Mouse (Mus musculus): ENCODE measurements at regions not wholly inside any gene's neighbourhood (a gene's known extent, or its start where the extent isn't known, plus 50 kb on each side); places are given as distances from the start of the nearest gene placed in this dataset.

DNA sequence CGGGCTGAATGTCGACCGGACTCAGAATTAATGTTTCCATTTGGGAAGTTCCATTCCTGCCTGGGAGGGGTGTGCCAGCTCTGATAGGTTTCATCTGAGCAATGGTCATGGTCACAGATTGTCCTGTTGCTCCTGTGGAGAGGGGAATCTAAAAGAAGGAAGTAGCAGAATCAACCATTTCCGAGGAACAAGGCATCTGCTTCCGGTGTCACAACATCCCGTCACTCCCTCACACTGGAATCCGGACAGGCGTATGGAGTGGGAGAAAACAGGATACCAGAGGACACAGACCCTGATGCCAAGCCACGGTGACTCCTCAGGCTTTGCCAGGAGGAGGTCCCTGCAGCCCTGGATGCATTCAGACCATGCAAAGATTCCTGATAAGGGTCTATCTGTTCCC is 168.0 kb downstream of the Maf start:
- H3K4me1 ChIP-seq (replicated peaks; ENCODE audit: low read depth, low read length): no peaks in the 10 kb centered on the region; the same call in 1 of the 2 replicates
- no peak for TF ChIP-seq NANOG (IDR thresholded peaks at IDR 0.05; ENCODE audit: borderline replicate concordance, low read length)
- TF ChIP-seq CTCF (conservative IDR thresholded peaks at IDR 0.05; ENCODE audit: low read length): no peak
- TF ChIP-seq POU5F1 (IDR thresholded peaks at IDR 0.05; ENCODE audit: borderline replicate concordance, low read length): no peak
- H3K27me3 ChIP-seq (ENCODE audit: insufficient read depth, low read length): 0 out of 2 replicates have a peak, but pooled peaks cover 4% of the 10 kb centered on the region
- no peaks in the 10 kb centered on the region for H3K9me3 ChIP-seq (ENCODE audit: low read length)
- H3K36me3 ChIP-seq (ENCODE audit: insufficient read depth, low read length): no peaks in the 10 kb centered on the region
- H3K4me3 ChIP-seq (replicated peaks; ENCODE audit: low read length): no peak overlapping the region

DNA sequence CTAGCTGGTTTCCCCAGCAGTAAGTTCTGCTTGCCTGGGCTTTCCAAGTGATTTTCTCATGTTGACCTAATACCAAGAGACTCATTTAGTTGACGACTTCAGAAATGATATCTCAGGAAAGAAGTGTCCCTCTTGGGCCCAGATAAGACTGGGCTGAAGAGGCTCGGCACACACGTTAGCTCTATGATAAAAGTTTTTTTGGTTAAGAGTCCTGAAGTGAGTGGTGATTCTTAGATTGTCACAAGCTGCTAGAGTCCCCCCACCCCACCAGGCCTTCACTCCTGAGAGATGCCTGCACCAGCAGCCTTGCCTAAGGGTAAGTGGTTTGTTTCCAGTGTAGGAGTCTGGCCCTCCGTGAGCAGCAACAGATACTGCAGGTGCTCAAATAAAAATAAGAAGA is 169.4 kb downstream of the Maf start:
- TF ChIP-seq POU5F1 (IDR thresholded peaks at IDR 0.05; ENCODE audit: borderline replicate concordance, low read length) (no peak), NANOG (IDR thresholded peaks at IDR 0.05; ENCODE audit: borderline replicate concordance, low read length) (no peak), CTCF (conservative IDR thresholded peaks at IDR 0.05; ENCODE audit: low read length) (no peak)
- Histone ChIP-seq H3K9me3 (ENCODE audit: low read length) (no peaks in the 10 kb centered on the region), H3K27me3 (ENCODE audit: insufficient read depth, low read length) (0 out of 2 replicates have a peak, but pooled peaks cover 4% of the 10 kb centered on the region), H3K4me3 (replicated peaks; ENCODE audit: low read length) (no peak overlapping the region), H3K36me3 (ENCODE audit: insufficient read depth, low read length) (no peaks in the 10 kb centered on the region), H3K4me1 (replicated peaks; ENCODE audit: low read depth, low read length) (no peaks in the 10 kb centered on the region; the same call in 1 of the 2 replicates)

DNA sequence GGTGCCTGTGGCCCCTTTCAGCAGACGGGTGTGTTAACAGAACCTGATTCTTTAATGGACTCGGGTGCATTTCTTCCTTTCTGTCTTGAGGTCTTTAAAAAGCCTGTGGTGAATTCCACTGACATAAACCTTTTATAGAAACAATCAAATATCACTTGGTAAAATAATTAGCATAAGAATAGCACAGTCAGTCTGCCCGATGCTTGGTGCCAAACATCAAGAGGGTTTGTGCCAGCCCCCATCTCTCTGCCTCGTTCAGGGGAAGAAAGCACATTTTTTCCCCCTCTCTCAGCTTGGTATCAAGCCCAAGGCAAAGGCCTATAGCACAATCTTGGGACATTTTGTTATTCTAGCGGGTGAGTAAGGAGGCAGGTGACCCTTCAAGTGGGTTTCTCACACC is 169.8 kb downstream of the Maf start:
- Histone ChIP-seq H3K4me1 (replicated peaks; ENCODE audit: low read depth, low read length) (no peaks in the 10 kb centered on the region; the same call in 1 of the 2 replicates), H3K9me3 (ENCODE audit: low read length) (no peaks in the 10 kb centered on the region), H3K36me3 (ENCODE audit: insufficient read depth, low read length) (no peaks in the 10 kb centered on the region), H3K27me3 (ENCODE audit: insufficient read depth, low read length) (0 out of 2 replicates have a peak, but pooled peaks cover 4% of the 10 kb centered on the region), H3K4me3 (replicated peaks; ENCODE audit: low read length) (no peak overlapping the region)
- TF ChIP-seq POU5F1 (IDR thresholded peaks at IDR 0.05; ENCODE audit: borderline replicate concordance, low read length) (no peak), CTCF (conservative IDR thresholded peaks at IDR 0.05; ENCODE audit: low read length) (no peak), NANOG (IDR thresholded peaks at IDR 0.05; ENCODE audit: borderline replicate concordance, low read length) (no peak)

DNA sequence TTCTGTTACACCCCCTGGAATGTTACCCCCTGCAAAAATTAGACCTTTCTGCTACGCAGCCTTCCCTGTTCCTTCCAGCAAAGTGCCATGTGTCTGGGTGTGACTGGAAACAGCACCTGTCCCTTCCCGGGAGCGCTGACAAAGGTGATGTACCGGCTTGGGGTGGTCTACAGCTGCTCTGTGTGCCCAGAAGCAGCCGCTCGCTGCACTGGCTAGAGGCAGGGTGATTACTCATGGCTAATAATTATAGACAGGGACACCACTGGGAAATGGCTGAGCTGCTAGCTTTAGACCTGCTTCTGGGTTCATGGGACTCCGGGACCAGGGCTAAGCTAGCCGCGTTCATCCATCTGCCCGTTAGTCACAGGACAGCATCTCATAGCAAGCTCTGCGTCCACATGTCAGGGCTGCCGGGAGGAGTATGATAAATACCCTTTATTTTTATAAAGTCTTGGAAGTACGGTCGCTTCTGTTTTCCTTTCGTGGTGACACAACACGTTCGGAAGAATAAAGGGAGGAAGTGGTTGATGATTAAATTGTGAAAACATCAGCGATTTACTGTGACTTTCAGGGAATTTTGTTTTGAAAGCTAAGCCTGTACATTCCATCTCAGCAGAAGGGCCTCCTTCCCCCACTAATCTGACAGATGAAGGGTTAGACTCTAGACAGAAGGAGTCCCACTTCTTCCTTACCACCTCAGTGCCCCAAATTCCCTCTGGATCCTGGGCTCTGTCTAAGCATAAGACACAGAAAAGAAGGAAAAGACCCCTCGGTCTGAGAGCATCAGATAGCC is 170.8 kb downstream of the Maf start:
- no peaks in the 10 kb centered on the region; the same call in 1 of the 2 replicates for H3K4me1 ChIP-seq (replicated peaks; ENCODE audit: low read depth, low read length)
- 0 out of 2 replicates have a peak, but pooled peaks cover 4% of the 10 kb centered on the region for H3K27me3 ChIP-seq (ENCODE audit: insufficient read depth, low read length)
- no peaks in the 10 kb centered on the region for H3K36me3 ChIP-seq (ENCODE audit: insufficient read depth, low read length)
- no peaks in the 10 kb centered on the region for H3K9me3 ChIP-seq (ENCODE audit: low read length)
- no peak overlapping the region for H3K4me3 ChIP-seq (replicated peaks; ENCODE audit: low read length)
- no peak for TF ChIP-seq CTCF (conservative IDR thresholded peaks at IDR 0.05; ENCODE audit: low read length)
- TF ChIP-seq POU5F1 (IDR thresholded peaks at IDR 0.05; ENCODE audit: borderline replicate concordance, low read length): no peak
- no peak for TF ChIP-seq NANOG (IDR thresholded peaks at IDR 0.05; ENCODE audit: borderline replicate concordance, low read length)

DNA sequence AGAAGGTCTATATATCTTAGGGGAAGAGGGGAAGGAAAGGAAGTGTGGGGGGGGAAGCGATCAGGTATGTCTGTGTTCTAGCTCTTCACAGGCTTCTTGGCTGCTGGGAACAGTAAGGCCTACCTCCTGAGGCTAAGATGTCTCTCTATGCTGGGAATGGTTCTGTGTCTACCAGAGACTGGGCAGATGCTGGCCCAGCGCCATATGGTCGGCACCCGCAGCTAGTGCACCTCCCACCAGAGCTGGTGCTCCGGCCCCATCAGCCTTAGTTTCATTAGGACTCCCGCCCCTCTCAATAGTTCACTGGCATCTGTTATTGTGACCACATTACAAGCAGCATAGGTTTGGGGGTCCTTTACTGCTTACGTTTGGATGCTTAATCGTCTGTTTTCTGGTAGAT is 171.6 kb downstream of the Maf start:
- Histone ChIP-seq H3K4me1 (replicated peaks; ENCODE audit: low read depth, low read length) (no peaks in the 10 kb centered on the region; the same call in 1 of the 2 replicates), H3K27me3 (ENCODE audit: insufficient read depth, low read length) (0 out of 2 replicates have a peak, but pooled peaks cover 4% of the 10 kb centered on the region), H3K4me3 (replicated peaks; ENCODE audit: low read length) (no peak overlapping the region), H3K36me3 (ENCODE audit: insufficient read depth, low read length) (no peaks in the 10 kb centered on the region), H3K9me3 (ENCODE audit: low read length) (no peaks in the 10 kb centered on the region)
- TF ChIP-seq CTCF (conservative IDR thresholded peaks at IDR 0.05; ENCODE audit: low read length) (no peak), POU5F1 (IDR thresholded peaks at IDR 0.05; ENCODE audit: borderline replicate concordance, low read length) (no peak), NANOG (IDR thresholded peaks at IDR 0.05; ENCODE audit: borderline replicate concordance, low read length) (no peak)

DNA sequence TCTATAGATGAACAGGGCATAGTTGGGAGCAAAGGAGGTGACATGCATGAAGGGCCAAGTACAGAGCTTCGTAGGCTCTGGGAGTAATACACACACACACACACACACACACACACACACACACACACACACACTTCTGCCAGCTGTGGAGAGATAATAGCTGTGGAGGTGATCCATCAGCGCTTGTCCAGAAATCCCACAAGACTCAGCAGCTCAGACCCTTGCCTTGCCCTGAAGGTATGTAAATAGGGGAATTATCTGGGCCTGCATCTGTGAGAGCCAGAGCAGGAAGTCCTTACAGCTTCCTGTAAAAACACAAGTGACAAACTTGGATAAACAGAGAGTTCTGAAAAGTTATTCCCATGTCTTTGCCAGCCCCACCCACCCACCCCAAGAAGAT is 173.6 kb downstream of the Maf start:
- no peak for TF ChIP-seq POU5F1 (IDR thresholded peaks at IDR 0.05; ENCODE audit: borderline replicate concordance, low read length)
- no peak for TF ChIP-seq NANOG (IDR thresholded peaks at IDR 0.05; ENCODE audit: borderline replicate concordance, low read length)
- no peak for TF ChIP-seq CTCF (conservative IDR thresholded peaks at IDR 0.05; ENCODE audit: low read length)
- no peaks in the 10 kb centered on the region; the same call in 1 of the 2 replicates for H3K4me1 ChIP-seq (replicated peaks; ENCODE audit: low read depth, low read length)
- H3K27me3 ChIP-seq (ENCODE audit: insufficient read depth, low read length): no peaks in the 10 kb centered on the region
- H3K36me3 ChIP-seq (ENCODE audit: insufficient read depth, low read length): no peaks in the 10 kb centered on the region
- H3K9me3 ChIP-seq (ENCODE audit: low read length): no peaks in the 10 kb centered on the region
- no peak overlapping the region for H3K4me3 ChIP-seq (replicated peaks; ENCODE audit: low read length)

DNA sequence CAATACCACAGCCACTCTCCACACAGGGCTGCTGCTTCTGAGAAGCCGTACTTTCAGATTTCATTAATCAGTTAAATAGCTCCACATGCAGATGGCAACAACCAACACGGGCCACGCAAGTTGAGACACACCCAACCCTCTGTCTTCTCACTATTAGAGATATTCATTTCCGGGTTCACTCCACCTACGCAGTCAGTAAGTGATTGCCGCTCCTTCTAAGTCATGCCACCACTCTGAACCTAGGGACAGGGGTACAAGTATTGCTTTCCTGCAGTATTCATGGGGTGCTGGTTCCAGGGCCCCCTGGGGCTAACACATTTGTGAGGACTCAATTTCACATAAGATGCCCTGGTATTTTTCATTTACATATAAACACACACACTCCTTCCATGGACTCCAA is 176.3 kb downstream of the Maf start:
- TF ChIP-seq CTCF (conservative IDR thresholded peaks at IDR 0.05; ENCODE audit: low read length): no peak
- H3K36me3 ChIP-seq (ENCODE audit: insufficient read depth, low read length): no peaks in the 10 kb centered on the region
- H3K4me1 ChIP-seq (replicated peaks; ENCODE audit: low read depth, low read length): no peaks in the 10 kb centered on the region; the same call in 1 of the 2 replicates
- H3K9me3 ChIP-seq (ENCODE audit: low read length): no peaks in the 10 kb centered on the region
- H3K4me3 ChIP-seq (replicated peaks; ENCODE audit: low read length): no peak overlapping the region
- H3K27me3 ChIP-seq (ENCODE audit: insufficient read depth, low read length): no peaks in the 10 kb centered on the region

DNA sequence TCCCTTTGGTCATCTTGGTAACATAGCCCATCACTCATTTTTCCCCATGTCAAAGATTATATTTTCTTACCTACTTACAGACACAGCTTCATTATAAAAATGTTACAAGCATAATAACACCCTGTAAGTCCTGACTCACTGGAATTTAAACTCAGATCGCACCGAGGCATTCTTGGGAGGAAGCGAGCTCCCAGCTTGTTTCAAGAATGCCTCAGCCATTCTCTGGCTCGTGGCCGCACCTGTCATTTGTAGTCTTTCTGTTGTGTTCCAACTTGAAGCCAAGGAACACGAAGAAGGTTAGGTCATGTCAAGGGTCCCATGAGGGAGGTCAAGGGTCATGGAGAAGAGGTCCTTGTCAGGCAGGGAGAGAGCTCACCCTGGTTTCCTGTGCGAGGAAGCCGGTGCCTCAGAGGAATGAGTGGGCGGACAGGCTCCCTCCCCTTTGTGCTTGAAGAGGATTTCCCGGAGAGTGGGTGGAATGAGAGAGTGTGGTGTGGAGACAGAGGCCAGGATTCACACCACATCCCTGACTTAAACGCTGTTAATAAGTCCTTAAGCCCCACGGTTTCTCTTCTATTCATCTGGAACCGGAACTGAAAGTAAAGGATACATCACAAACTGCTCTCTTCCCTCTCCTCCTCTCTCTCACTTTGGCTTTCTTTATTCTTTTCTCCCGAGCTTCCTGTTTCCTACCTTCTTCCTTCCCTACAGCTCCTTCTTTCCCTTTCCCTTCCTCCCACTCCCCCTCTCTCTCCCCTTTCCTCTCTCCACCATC is 177.8 kb downstream of the Maf start:
- TF ChIP-seq NANOG (IDR thresholded peaks at IDR 0.05; ENCODE audit: borderline replicate concordance, low read length) (no peak), CTCF (conservative IDR thresholded peaks at IDR 0.05; ENCODE audit: low read length) (no peak)
- no peaks in the 10 kb centered on the region for H3K36me3 ChIP-seq (ENCODE audit: insufficient read depth, low read length)

More for the DNA sequence above, 177.8 kb downstream of the Maf start:
- Histone ChIP-seq H3K4me3 (replicated peaks; ENCODE audit: low read length) (no peak overlapping the region), H3K9me3 (ENCODE audit: low read length) (no peaks in the 10 kb centered on the region), H3K4me1 (replicated peaks; ENCODE audit: low read depth, low read length) (no peaks in the 10 kb centered on the region), H3K27me3 (ENCODE audit: insufficient read depth, low read length) (no peaks in the 10 kb centered on the region)
